Mouse (Mus musculus): Measurements from ENCODE around the gene Il10. TPM values are rescaled to one million over a fixed set of nuclear protein-coding genes. Genes with fewer than 3 reads are reported as not detected.

The Il10 gene
- polyA plus RNA-seq, 1 experiment from 2014 or later: not detected

GRCm38 (mm10) chr1:131010201-131011153 is 9.2 kb upstream of the Il10 start:
- no peaks in the 10 kb centered on the region for H3K9me3 ChIP-seq (replicated peaks; ENCODE audit: control insufficient read depth, low read length)
- H3K4me2 ChIP-seq: no peak overlapping the region
- WGBS (ENCODE audit: insufficient replicate concordance): 52% methylated on average over 17 of the region's 17 CpGs
- H3K36me3 ChIP-seq (ENCODE audit: control insufficient read depth, insufficient read depth, low read length): no peaks in the 10 kb centered on the region
- no peak overlapping the region for H3K27ac ChIP-seq (ENCODE audit: low read depth, low read length)
- H3K9ac ChIP-seq (ENCODE audit: low read depth, low read length): no peak overlapping the region
- no peak overlapping the region for H3K4me3 ChIP-seq (ENCODE audit: low read depth, low read length)
- ATAC-seq (replicated peaks; ENCODE audit: insufficient number of reproducible peaks, low FRiP score, low TSS enrichment): no peak
- H3K27me3 ChIP-seq (ENCODE audit: control insufficient read depth, insufficient read depth, low read length): no peaks in the 10 kb centered on the region
- peaks cover 7% of the 10 kb centered on the region; the same call in 1 of the 2 replicates for H3K4me1 ChIP-seq (ENCODE audit: control insufficient read depth, insufficient read depth, low read length)

- no peaks in the 10 kb centered on the region for H3K9me3 ChIP-seq (replicated peaks; ENCODE audit: control insufficient read depth, low read length)
- H3K9ac ChIP-seq (ENCODE audit: low read depth, low read length): no peak overlapping the region
- no peak overlapping the region for H3K4me2 ChIP-seq
- ATAC-seq (replicated peaks; ENCODE audit: insufficient number of reproducible peaks, low FRiP score, low TSS enrichment): no peak
- H3K4me3 ChIP-seq (ENCODE audit: low read depth, low read length): no peak overlapping the region
- no peaks in the 10 kb centered on the region for H3K27me3 ChIP-seq (ENCODE audit: control insufficient read depth, insufficient read depth, low read length)
- peaks cover 7% of the 10 kb centered on the region; the same call in 1 of the 2 replicates for H3K4me1 ChIP-seq (ENCODE audit: control insufficient read depth, insufficient read depth, low read length)
- H3K27ac ChIP-seq (ENCODE audit: low read depth, low read length): no peak overlapping the region
- 79% methylated on average over 8 of the region's 8 CpGs for WGBS (ENCODE audit: insufficient replicate concordance)
- H3K36me3 ChIP-seq (ENCODE audit: control insufficient read depth, insufficient read depth, low read length): no peaks in the 10 kb centered on the region
Measured at GRCm38 (mm10) chr1:131012494-131012893, 7.2 kb upstream of the Il10 start.

- Histone ChIP-seq H3K4me2 (no peak overlapping the region), H3K36me3 (ENCODE audit: control insufficient read depth, insufficient read depth, low read length) (no peaks in the 10 kb centered on the region), H3K9ac (ENCODE audit: low read depth, low read length) (no peak overlapping the region), H3K27ac (ENCODE audit: low read depth, low read length) (no peak overlapping the region), H3K4me1 (ENCODE audit: control insufficient read depth, insufficient read depth, low read length) (peaks cover 7% of the 10 kb centered on the region; the same call in 1 of the 2 replicates), H3K27me3 (ENCODE audit: control insufficient read depth, insufficient read depth, low read length) (no peaks in the 10 kb centered on the region), H3K9me3 (replicated peaks; ENCODE audit: control insufficient read depth, low read length) (no peaks in the 10 kb centered on the region), H3K4me3 (ENCODE audit: low read depth, low read length) (no peak overlapping the region)
- WGBS (ENCODE audit: insufficient replicate concordance): 83% methylated on average over 5 of the region's 5 CpGs
- no peak for ATAC-seq (replicated peaks; ENCODE audit: insufficient number of reproducible peaks, low FRiP score, low TSS enrichment)
Measured at GRCm38 (mm10) chr1:131013926-131014325, 5.7 kb upstream of the Il10 start.

- H3K9me3 ChIP-seq (replicated peaks; ENCODE audit: control insufficient read depth, low read length): no peaks in the 10 kb centered on the region
- no peak overlapping the region for H3K27ac ChIP-seq (ENCODE audit: low read depth, low read length)
- no peaks in the 10 kb centered on the region for H3K27me3 ChIP-seq (ENCODE audit: control insufficient read depth, insufficient read depth, low read length)
- no peak overlapping the region for H3K9ac ChIP-seq (ENCODE audit: low read depth, low read length)
- H3K4me1 ChIP-seq (ENCODE audit: control insufficient read depth, insufficient read depth, low read length): peaks cover 4% of the 10 kb centered on the region; the same call in 1 of the 2 replicates
- no peak overlapping the region for H3K4me2 ChIP-seq
- H3K36me3 ChIP-seq (ENCODE audit: control insufficient read depth, insufficient read depth, low read length): no peaks in the 10 kb centered on the region
- no peak for ATAC-seq (replicated peaks; ENCODE audit: insufficient number of reproducible peaks, low FRiP score, low TSS enrichment)
- WGBS (ENCODE audit: insufficient replicate concordance): 73% methylated on average over 6 of the region's 6 CpGs
- H3K4me3 ChIP-seq (ENCODE audit: low read depth, low read length): no peak overlapping the region
Measured at GRCm38 (mm10) chr1:131015281-131015680, 4.4 kb upstream of the Il10 start.

GRCm38 (mm10) chr1:131015879-131016278 is 3.8 kb upstream of the Il10 start:
- 80% methylated on average over 7 of the region's 7 CpGs for WGBS (ENCODE audit: insufficient replicate concordance)
- Histone ChIP-seq H3K9me3 (replicated peaks; ENCODE audit: control insufficient read depth, low read length) (no peaks in the 10 kb centered on the region), H3K27ac (ENCODE audit: low read depth, low read length) (no peak overlapping the region), H3K36me3 (ENCODE audit: control insufficient read depth, insufficient read depth, low read length) (no peaks in the 10 kb centered on the region), H3K4me2 (no peak overlapping the region), H3K4me3 (ENCODE audit: low read depth, low read length) (no peak overlapping the region), H3K4me1 (ENCODE audit: control insufficient read depth, insufficient read depth, low read length) (no peaks in the 10 kb centered on the region), H3K9ac (ENCODE audit: low read depth, low read length) (no peak overlapping the region), H3K27me3 (ENCODE audit: control insufficient read depth, insufficient read depth, low read length) (no peaks in the 10 kb centered on the region)
- ATAC-seq (replicated peaks; ENCODE audit: insufficient number of reproducible peaks, low FRiP score, low TSS enrichment): no peak

- 50% methylated on average over 12 of the region's 12 CpGs for WGBS (ENCODE audit: insufficient replicate concordance)
- H3K27me3 ChIP-seq (ENCODE audit: control insufficient read depth, insufficient read depth, low read length): 0 out of 2 replicates have a peak, but pooled peaks cover 3% of the 10 kb centered on the region
- no peak overlapping the region for H3K4me3 ChIP-seq (ENCODE audit: low read depth, low read length)
- no peak overlapping the region for H3K4me2 ChIP-seq
- H3K4me1 ChIP-seq (ENCODE audit: control insufficient read depth, insufficient read depth, low read length): 0 out of 2 replicates have a peak, but pooled peaks cover 4% of the 10 kb centered on the region
- no peaks in the 10 kb centered on the region for H3K36me3 ChIP-seq (ENCODE audit: control insufficient read depth, insufficient read depth, low read length)
- H3K9me3 ChIP-seq (replicated peaks; ENCODE audit: control insufficient read depth, low read length): no peaks in the 10 kb centered on the region
- no peak overlapping the region for H3K27ac ChIP-seq (ENCODE audit: low read depth, low read length)
- no peak overlapping the region for H3K9ac ChIP-seq (ENCODE audit: low read depth, low read length)
- ATAC-seq (replicated peaks; ENCODE audit: insufficient number of reproducible peaks, low FRiP score, low TSS enrichment): no peak
Measured at GRCm38 (mm10) chr1:131020425-131021310, 1.0 kb downstream of the Il10 start.

- 0 out of 2 replicates have a peak, but pooled peaks cover 3% of the 10 kb centered on the region for H3K27me3 ChIP-seq (ENCODE audit: control insufficient read depth, insufficient read depth, low read length)
- H3K4me2 ChIP-seq: no peak overlapping the region
- no peak for ATAC-seq (replicated peaks; ENCODE audit: insufficient number of reproducible peaks, low FRiP score, low TSS enrichment)
- no peaks in the 10 kb centered on the region for H3K36me3 ChIP-seq (ENCODE audit: control insufficient read depth, insufficient read depth, low read length)
- H3K4me1 ChIP-seq (ENCODE audit: control insufficient read depth, insufficient read depth, low read length): 0 out of 2 replicates have a peak, but pooled peaks cover 4% of the 10 kb centered on the region
- H3K9me3 ChIP-seq (replicated peaks; ENCODE audit: control insufficient read depth, low read length): no peaks in the 10 kb centered on the region
- H3K9ac ChIP-seq (ENCODE audit: low read depth, low read length): no peak overlapping the region
- H3K4me3 ChIP-seq (ENCODE audit: low read depth, low read length): no peak overlapping the region
- H3K27ac ChIP-seq (ENCODE audit: low read depth, low read length): no peak overlapping the region
- 68% methylated on average over 9 of the region's 9 CpGs for WGBS (ENCODE audit: insufficient replicate concordance)
Measured at GRCm38 (mm10) chr1:131021438-131021837, 1.8 kb downstream of the Il10 start.

GRCm38 (mm10) chr1:131021900-131022590 is 2.4 kb downstream of the Il10 start:
- ATAC-seq (replicated peaks; ENCODE audit: insufficient number of reproducible peaks, low FRiP score, low TSS enrichment): no peak
- Histone ChIP-seq H3K9ac (ENCODE audit: low read depth, low read length) (no peak overlapping the region), H3K27ac (ENCODE audit: low read depth, low read length) (no peak overlapping the region), H3K4me2 (no peak overlapping the region), H3K36me3 (ENCODE audit: control insufficient read depth, insufficient read depth, low read length) (no peaks in the 10 kb centered on the region), H3K4me1 (ENCODE audit: control insufficient read depth, insufficient read depth, low read length) (0 out of 2 replicates have a peak, but pooled peaks cover 4% of the 10 kb centered on the region), H3K4me3 (ENCODE audit: low read depth, low read length) (no peak overlapping the region), H3K9me3 (replicated peaks; ENCODE audit: control insufficient read depth, low read length) (no peaks in the 10 kb centered on the region), H3K27me3 (ENCODE audit: control insufficient read depth, insufficient read depth, low read length) (0 out of 2 replicates have a peak, but pooled peaks cover 3% of the 10 kb centered on the region)
- 55% methylated on average over 11 of the region's 11 CpGs for WGBS (ENCODE audit: insufficient replicate concordance)
